Mouse (Mus musculus): ENCODE results near the gene Dnajc17.

Gene Dnajc17

DNA sequence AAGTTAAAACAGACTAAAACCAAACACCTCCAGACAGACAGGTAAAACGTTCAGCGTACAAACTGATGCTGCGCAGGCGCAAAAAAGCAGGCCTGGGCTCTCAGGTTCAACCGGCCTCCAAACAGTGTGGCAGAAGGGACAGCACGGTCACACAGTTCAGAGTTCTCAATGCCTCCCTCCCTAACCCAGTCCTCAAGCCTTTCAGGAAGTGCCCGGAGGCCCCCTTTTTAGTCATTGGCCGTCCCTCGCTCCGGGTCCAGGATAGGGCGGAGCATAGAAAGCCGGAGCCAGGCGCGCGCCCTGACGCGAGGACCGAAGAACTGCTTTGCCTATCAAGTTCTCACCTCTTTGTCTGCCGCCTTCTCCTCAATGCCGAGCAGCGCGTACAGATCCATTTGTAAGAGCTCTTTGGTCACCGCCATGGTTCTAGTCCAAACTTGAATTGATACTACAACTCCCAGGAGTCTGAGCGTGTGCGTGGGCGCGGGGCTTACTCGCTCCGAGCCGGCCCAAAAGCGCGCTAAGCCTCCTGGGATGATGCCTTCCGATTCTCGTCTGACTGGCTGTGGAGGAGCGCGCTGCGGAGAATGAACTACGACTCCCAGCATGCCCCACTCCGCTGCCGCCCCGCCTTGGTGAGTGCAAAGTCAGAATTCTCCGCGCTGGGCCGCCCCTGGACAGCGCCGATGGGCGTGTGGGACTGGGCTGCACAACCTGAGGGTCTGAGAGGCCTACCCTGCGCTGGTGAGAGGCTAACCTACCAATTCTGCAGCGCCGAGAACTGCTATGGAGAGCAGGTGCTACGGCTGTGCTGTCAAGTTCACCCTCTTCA, at the start of gene Dnajc17, which contains the start of gene Zfyve19:
Gene Dnajc17 (minus strand): TSS at position 452 of the 832 bp plus-strand sequence.
Gene Zfyve19 (plus strand): TSS at position 274 of the 832 bp plus-strand sequence.
- DNase-seq (ENCODE audit: low spot score): peak; percentile 96

DNA sequence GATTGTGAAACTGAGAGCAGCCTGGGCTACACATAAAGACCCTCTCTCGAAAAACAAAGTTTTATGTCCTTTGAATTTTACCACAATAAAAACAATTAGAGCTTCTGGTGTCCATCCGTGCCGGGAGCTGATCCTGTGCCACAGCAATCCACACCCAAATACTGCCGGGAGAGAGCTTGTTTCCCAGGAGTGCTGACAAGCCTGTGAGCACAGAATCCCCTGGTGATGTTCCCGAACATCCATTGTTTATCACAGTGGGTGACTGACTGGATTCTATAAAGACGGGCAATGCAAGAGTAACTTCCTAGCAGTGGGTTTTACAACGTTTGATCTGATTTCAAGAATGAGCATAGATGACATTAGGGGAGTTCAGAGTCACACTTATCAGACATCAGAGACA, 46.4 kb upstream of the Dnajc17 start:
- no peak for DNase-seq (ENCODE audit: low spot score)

DNA sequence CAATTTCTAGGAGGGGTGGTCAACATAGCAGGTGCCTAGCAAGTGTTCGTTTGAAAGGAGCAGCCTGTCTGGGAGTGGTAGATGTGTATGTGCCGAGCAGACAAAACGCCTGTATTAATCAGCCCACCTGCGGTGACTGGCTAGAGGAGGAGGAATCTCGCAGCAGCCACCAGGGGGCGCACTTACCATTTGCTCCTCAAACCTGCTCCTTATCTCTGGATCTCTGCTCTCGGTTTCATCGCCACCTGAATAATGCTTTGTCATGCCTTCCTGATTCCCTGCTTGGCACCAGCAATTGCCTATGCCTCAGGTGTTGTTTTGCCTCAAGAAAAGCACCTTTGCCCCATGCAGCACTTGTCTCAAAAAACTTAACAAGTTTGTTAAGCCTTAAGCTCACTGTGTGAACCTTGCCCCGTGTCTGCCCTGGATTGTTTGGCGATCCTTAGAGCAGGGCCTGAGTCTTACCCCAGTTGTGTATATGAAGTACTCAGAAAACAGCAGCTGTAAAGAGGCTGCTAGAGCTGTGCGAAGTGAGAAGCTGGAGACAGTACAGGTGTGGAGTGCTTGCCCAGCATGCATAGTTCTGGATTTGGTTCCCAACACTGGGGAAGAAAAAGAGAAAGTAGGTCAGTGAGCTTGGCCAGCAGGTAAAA, 42.4 kb upstream of the Dnajc17 start:
- DNase-seq (ENCODE audit: low spot score): peak; percentile 59

DNA sequence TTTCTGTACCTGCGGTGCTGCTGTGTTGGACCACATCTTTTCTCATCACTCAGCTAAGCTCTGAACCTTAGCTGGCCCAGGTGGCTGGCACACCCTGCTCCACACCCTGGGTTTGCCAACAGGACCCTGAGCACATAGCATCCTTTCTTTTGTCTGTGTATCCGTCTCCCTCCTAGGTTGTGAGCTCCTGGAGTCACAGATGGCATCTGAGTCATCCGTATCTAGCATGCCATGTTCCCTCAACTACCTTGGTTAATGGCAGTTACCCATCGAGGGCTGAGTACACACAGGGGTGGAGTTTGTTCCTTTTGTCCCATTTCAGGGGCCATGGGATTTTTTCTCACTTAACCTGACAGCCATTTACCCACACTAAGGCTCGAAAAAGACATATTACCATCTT, 41.8 kb upstream of the Dnajc17 start:
- no peak for DNase-seq (ENCODE audit: low spot score)

DNA sequence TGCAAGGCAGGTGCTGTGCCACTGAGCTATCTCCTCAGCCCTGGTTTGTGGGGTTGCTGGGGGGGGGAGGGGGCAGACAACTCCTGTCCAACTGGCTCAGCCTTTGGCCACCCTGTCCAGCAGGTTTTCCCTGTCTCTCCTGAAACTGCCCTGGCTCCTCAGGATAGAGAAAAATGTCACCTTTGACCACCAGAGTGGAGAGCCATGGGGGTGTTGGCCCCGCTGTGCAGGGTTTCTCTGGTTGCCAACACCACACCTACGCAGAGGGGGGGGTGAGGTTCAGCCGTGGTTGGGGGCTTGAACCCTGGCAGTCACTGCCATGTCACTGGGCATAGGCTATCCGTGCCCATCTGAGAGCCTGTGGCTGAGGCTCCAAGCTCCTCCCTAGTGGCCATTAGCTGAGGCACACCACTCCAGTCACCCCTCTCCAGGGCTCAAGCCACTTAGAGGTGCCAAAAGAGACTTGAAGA, 41.0 kb upstream of the Dnajc17 start:
- DNase-seq (ENCODE audit: low spot score): no peak

DNA sequence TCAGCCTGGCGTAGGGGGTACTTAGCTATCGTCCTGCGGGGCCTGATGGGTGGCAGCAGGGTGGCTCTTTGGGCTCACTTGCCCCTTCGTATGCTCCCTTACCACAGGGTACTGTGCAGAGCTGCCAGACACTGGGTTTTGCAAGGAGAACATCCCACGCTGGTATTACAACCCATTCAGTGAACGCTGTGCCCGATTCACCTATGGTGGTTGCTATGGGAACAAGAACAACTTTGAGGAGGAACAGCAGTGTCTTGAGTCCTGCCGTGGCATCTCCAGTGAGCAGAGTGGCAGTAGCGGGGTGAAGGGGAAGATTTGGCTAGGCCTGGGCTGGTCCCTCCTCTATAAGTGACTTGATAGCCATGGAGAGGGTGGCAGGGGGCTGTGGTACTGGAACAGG, 39.3 kb upstream of the Dnajc17 start:
- DNase-seq (ENCODE audit: low spot score): peak; percentile 34

DNA sequence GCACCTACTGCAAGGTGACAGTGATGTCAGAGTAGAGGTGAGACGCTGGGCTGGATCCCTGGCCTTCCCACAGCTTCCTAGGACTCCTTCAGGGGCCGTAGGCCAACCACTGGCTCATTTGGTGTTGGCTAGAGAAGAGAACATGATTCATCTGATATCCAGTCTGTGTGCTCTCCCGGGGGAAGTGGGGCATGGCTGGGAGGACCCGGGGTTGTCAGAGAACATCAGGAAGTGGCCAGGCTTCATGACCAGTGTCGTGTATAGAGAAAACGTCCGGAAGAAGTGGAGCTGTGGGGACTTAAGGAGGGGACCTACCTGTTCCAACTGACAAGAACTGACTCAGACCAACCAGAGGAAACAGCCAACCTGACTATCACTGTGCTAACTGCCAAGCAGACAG, 36.7 kb upstream of the Dnajc17 start:
- no peak for DNase-seq (ENCODE audit: low spot score)

DNA sequence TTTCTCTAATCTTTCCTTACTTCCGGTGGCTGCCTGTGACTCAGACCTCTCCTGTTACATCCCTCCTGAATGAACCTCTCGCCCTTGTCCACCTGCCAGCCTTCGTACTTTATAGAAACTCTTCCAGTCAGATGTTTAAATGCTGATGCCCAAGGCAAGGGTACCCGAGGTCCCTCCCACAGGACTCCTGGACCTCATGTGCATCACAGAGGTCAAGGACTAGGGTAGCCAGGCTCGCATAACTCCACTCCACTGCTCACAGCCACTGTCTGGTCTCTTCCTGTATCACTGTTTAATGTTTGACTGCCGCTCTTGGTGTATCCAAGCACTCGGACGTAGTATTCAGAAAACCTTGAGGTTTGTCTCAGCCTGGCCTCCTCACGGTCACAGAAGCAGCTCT, 34.0 kb upstream of the Dnajc17 start:
- DNase-seq (ENCODE audit: low spot score): no peak

DNA sequence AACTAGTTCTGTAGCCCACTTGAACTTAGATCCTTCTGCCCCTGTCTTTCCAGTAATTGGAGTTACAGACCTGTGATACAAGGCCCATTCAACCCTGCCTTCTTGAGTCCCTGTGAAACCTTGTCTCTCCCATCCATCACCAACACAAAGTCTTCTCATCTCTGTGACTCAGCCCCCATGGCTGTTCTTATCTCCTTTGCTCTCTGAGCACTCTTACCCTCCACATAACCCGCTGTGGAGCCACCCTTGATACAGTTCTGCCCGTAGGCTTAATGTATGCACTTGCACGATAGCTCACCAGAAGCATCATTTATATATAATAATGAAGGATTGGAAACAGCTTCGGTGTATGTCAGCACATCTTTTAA, 32.2 kb upstream of the Dnajc17 start:
- no peak for DNase-seq (ENCODE audit: low spot score)

DNA sequence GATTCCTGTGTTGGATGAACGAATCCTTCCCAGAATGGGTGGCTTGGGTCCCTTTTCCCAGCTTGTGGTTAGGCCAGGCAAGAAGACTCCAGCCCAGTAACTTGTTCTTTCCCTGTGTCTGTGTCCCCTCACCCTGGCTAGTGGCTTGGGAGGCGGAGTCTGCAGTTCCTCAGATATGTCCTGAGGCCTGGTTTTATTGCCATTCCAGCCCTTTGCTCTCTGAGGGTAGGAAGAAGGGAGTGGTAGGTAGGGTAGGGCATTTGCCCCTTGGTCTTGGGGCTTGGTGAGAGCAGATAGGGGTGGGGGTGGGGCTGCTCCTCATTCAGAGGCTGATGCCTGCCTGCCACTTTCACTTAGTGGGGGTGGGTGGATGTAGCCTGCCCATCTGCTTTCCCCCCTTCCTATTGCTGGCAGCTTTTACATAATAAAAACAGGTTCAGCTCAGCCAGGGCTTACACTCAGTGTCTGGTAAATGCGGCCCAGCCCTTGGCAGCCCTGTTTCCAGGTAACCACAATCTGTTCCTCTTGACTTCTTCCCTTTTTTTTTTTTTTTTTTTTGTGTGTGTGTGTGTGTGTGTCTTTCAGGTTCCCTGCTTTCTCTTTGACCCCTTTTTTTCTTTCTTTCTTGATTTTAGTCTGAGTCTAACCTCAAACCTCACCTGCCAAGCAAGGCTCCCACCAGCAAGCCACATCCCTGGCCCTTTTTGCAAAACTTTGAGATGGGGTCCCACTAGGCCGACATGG, 31.7 kb upstream of the Dnajc17 start:
- no peak for DNase-seq (ENCODE audit: low spot score)

DNA sequence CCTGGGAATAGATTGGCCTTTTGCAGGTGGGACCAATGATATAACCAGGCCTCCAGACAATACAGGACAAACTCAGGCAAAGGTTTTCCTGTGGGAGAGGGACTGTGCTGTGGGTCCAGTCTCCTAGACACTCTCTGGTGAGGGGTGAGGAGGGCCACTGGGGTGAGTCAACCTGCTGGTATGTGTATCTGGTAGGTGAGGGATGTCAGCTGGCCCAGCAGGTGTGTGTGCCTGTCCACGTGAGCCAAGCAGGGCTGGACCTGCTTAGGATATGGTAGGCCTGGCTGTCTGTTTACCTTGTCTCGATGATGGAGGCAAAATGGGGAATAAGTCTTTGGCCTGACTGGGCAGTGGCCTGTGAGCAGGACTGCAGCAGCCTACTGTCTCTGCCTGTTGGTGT, 30.1 kb upstream of the Dnajc17 start:
- DNase-seq (ENCODE audit: low spot score): no peak

DNA sequence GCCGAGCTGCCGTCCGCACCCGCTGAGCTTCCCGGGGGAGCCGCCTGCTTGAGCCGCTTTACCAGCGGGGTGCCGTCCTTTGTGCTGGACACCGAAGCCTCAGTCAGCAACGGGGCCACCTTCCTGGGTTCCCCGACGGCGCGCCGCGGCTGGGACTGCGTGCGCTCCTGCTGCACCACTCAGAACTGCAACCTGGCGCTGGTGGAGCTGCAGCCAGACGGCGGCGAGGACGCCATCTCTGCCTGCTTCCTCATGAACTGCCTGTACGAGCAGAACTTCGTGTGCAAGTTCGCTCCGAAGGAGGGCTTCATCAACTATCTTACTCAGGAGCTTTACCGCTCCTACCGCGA, 29.3 kb upstream of the Dnajc17 start:
- DNase-seq (ENCODE audit: low spot score): no peak

DNA sequence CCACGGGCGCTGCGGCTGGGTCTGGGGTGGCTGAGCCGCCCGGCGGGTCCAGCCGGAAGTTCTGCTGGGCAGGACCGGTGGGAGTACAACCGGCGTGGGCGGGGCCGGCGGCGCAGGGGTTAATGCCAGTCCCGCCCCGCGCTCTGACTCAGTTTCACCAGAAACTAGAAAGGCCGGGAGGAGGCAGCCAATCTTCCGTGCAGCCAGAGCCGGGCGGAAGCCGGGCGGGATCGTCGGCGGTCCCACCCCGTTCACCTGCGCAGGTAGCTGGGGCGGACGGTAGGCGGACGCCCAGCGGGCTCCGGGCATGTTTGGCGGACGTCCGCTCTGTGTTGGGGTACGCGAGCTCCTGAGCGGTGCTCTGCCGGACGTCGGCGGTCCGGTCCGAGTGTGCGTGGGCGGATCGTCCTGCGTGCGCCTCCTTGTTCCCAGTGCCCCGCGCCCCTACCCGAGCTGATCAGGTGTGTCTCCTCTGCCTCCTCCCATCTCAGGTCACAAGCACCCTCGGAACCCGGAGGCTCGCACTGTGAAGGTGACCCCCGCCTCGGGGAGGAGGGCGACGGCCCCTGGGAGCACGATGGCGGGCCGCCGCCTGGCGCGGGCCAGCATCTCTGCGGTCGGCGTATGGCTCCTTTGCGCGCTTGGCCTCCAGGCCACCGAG, 28.7 kb upstream of the Dnajc17 start, which contains the start of gene Spint1:
Gene Spint1 (plus strand): TSS at position 153 of the 661 bp plus-strand sequence.
- DNase-seq (ENCODE audit: low spot score): no peak

DNA sequence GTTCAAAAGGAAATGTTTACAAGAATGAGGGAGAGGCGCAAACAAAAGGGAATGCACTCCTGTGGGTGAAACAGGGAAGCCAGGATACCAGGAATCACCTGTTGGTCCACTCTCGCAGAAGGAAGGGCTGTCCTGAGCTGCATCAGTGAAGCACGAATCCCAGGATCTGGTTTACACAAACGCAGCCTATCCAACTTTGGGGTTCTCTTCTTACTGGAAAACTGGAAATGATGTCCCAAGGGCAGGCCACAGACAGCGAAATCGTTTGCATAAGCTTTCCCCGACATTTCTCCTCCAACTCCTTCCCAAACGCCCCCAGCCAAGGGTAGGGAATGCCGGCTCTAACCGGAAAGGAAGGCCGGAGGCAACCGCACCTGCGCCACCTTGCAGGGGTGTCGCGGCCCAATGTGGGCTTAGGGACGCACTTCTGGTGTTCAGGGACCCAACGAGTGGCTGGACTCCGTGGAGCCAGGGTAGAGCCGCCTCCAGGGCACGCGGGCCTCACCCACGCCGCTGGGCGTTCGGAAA, 28.2 kb upstream of the Dnajc17 start:
- no peak for DNase-seq (ENCODE audit: low spot score)

DNA sequence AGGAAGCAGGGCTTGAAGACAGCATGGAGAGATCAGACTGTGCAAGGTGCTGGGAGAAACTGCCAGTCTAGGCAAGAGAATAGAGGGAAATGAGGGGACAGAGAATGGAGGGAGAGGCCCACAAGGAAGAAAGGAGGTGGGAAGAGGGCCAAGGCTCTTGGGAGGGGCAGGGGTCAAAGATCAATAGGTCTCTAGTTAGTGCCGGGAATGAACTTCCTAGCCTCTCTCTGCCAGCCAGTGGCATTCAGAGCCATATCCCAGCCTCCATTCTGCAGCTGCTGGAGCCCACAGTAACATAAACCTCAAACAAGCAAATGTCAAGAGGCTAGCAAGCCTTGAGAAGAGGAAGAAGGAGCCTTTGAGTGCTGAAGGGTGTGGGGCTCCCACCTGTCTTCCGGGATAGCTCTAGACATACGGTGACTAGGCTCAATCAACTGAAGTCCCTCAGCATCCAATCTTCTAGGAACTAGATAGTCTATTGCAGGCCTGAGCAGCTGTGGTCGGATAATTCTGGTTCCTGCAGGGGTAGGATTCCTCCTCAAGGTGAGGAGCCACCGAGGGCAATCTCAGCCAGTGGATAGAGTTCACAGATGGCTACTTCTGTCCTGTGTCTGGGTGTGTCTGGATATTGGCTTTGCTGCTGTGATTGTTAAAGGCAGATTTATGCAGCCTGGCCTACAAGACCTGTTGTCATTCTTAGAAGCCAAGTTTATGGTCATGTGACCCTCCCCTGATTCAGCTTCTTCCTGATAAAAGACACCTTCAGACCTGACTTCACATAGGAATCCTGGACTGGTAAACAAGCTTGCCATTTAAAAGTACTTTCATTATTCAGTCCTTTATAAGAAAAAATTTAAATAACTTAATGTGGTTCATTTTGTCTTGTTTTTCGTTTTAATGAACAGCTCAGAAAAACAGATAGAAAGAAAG, 21.4 kb upstream of the Dnajc17 start, which contains the start of gene Ppp1r14d:
Gene Ppp1r14d (minus strand): TSS at position 132 of the 930 bp plus-strand sequence.
- no peak for DNase-seq (ENCODE audit: low spot score)

DNA sequence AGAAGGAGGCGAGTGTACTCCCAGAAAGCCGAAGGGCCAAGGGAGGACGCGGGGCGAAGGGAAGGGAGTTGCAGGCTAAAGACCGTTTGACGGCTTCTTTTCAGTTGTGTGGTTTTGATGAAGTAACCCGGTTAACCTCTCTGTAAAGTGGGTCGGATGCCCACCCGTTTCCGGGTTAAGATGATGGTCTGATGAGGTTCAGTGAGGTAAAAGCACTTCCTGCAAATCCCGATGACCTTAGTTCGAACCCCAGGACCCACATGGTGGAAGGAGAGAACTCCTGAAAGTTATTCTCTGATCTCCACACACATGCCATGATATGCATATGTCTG, 547 bp upstream of the Dnajc17 start:
- DNase-seq (ENCODE audit: low spot score): no peak

DNA sequence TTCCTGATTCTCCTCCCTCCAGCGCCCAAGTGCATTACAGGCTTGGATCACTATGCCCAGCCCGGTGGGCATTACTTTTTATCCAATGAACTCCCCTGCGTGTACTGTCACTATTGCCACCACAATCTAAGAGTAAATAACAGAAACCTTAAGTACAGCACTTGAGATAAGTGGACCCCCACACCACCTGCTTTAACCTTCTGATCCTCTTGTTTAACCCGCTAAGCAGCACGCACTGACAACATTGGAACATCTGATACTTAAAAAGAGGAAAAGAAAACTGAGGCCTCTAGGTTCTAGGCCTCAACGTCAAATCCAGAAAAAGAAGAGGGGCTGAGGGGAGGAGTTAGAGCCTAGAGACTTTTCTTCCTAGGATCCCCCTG, 643 bp downstream of the Dnajc17 start:
- no peak for DNase-seq (ENCODE audit: low spot score)

DNA sequence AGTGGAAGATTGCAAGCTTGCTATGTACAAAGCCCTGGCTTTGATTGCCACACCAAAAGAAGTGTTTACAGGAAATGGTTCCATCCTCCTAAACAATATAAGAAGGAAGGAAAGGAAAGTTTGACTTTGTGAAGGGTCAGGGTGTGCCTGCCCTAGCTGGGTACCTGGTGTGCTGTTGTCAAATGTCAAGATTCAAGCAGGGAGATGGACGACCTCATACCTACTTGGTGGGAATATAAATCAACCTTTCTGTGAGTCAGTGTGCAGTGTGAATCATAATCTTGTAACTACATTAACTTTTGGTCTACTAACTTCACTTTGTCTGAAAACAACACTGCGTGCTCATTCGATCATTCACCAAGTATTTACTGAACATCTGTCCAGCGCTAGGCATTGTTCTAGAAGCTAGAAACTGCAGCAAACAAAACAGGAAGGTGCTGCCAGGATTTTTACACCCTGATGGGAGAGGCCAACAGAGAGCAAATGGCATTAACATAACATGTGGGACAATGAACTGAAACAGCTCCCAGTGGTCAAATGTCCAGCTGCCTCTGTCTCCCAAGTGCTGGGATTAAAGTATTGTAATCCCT, 4.6 kb downstream of the Dnajc17 start:
- no peak for DNase-seq (ENCODE audit: low spot score)

DNA sequence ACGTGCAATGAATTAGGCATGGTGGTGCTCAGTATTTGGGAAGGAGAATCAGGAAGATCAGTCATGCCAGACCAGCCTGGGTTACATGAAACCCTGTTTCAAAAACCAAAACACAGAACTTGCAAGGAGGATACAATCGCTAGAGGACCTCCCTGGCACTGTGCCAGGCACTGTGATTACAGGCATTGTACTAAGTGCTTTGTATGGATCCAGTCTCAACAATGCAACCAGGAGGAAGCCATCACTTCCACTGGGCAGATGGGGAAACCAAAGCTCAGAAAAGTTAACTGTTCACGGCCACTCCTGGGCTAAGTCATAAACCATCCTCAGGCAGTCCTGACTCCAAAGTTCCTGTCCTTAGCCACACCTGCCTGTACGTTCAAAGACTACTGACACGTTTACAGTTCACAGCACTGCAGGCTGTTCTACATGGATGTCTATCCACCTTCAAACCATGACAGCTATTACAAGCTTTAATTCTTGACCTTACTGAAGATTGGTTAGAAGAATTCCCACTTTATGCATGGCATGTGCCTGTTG, 5.6 kb downstream of the Dnajc17 start:
- no peak for DNase-seq (ENCODE audit: low spot score)

DNA sequence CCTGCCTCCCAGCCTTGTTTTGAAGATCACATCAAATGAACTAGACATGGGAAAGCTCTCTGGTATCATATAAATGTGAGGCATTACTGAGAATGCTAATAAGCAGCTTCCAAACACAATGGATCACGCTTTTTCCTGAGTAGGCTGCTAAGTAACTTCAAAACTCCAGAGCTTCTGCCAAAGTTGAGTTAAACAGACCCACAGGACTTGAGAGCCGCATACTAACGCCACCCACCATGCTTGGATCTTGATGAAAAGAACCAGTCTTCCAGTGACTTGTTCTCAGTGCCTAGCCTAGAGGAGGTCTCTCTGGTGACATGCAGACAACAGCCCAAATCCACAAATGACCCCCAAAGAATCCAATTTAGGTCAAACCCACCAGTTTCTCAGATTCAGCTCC, 9.7 kb downstream of the Dnajc17 start:
- DNase-seq (ENCODE audit: low spot score): no peak

All from left cerebral cortex, adult 11 months (tissue).